Mouse (Mus musculus): ENCODE data around the gene Foxk1. TPM values are rescaled to one million over a fixed set of nuclear protein-coding genes. Genes with fewer than 3 reads are reported as not detected.

The Foxk1 gene
- total and polyA plus RNA-seq, 2 experiments from 2014 or later, result 7.1 to 30.0 TPM

DNA sequence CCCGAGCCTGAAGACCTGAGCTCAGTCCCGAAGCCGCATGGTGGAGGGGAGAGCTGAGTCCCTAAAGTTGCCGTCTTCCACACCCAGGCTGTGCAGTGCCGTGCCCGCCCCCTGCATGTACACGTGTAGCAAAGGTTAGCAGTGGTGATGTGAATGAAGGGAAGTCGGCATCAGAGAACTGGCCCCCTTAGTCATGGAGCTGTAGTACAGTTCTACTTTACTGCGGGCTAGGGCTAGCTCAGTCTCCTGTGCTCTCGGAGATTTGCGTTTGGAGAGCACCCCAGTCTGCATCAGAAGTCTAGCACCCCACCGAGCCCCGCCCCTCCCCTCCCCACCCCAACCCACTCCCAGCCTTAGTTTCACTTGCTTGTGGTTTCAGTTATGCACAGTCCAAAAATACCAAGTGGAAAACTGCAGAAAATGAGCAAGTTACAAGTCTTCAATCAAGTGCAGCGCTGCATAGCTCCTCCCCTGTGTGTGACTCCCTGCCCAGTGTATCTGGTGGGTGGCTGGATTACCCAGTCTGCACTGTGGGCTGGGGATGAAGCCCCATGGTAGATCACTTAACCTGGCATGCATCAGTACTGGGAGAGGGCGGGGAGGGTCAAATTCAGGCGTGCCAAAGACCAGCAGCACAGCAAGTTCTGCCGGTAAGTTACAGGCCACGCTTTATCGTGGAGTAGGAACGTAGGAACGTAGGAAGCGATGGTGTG lies 40.2 kb downstream of the Foxk1 start:
- peak overlapping the region; percentile 13; the same call in 1 of the 2 replicates for H3K27ac ChIP-seq (ENCODE audit: low read depth, low read length)
- 62% methylated on average over 22 of the region's 22 CpGs for WGBS
- DNase-seq (ENCODE audit: low spot score), result no peak
- no peak overlapping the region for H3K9ac ChIP-seq (replicated peaks; ENCODE audit: low read length, poor library complexity, severe bottlenecking)
- no peaks in the 10 kb centered on the region for H3K9me3 ChIP-seq (ENCODE audit: low read length)
- H3K4me2 ChIP-seq (ENCODE audit: low read depth, low read length, poor library complexity, severe bottlenecking), result no peak overlapping the region
- peaks cover 3% of the 10 kb centered on the region; the same call in 1 of the 2 replicates for H3K36me3 ChIP-seq (ENCODE audit: insufficient read depth, low read length)
- no peak overlapping the region for H3K4me3 ChIP-seq (ENCODE audit: low read depth, low read length)
- peaks cover 5% of the 10 kb centered on the region for H3K4me1 ChIP-seq (ENCODE audit: insufficient read depth, low read length)
- no peak for TF ChIP-seq CTCF (IDR thresholded peaks at IDR 0.05)
- H3K27me3 ChIP-seq (ENCODE audit: insufficient read depth, low read length), result no peaks in the 10 kb centered on the region
- ATAC-seq (ENCODE audit: low FRiP score), result no peak

DNA sequence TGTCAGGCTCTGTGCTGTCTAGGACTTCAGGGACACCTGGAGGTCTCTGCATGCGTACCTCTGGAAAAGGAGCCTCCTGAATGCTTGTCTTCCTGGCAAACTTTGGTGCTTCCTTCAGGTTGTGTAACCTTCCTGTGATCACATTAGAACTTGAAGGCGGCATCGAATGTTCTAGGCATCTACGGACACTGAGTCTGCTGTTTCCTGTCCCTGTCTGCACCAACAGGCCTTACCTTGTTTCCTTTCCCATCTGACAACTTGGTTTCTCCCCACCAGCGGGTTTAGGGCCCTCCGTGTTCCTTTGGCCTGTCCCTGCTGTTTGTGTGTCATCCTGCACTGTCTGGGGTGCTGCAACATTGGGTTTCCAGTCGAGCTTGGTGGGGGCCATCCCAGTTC lies 40.7 kb downstream of the Foxk1 start:
- no peak for TF ChIP-seq CTCF (IDR thresholded peaks at IDR 0.05)
- no peak for ATAC-seq (ENCODE audit: low FRiP score)

DNA sequence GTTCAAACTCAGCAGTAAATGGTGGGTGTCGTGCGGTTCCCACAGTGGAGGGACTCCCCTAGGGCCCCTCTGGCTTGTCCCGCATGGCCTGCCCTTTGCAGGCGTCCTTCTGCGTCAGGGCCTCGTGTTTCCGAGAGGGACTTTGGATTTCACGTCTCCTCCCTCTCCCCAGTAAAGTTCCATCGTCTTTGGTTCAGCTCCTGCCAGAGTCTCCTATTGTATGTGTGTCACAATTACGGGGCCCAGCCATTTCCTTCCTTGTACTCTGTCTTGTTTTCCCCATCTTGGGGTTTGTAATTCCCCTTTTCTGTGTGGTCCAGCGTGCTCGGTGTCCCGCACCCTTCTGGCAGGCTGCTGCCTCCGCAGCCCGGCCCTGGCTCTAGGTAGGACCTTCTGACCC lies 42.2 kb downstream of the Foxk1 start:
- H3K9ac ChIP-seq (replicated peaks; ENCODE audit: low read length, poor library complexity, severe bottlenecking), result no peak overlapping the region
- H3K27ac ChIP-seq (ENCODE audit: low read depth, low read length), result no peak overlapping the region
- 54% methylated on average over 15 of the region's 15 CpGs for WGBS
- no peaks in the 10 kb centered on the region for H3K36me3 ChIP-seq (ENCODE audit: insufficient read depth, low read length)
- no peak overlapping the region for H3K4me3 ChIP-seq (ENCODE audit: low read depth, low read length)
- TF ChIP-seq CTCF (IDR thresholded peaks at IDR 0.05), result no peak
- H3K4me1 ChIP-seq (ENCODE audit: insufficient read depth, low read length), result peaks cover 5% of the 10 kb centered on the region
- no peak for DNase-seq (ENCODE audit: low spot score)
- H3K4me2 ChIP-seq (ENCODE audit: low read depth, low read length, poor library complexity, severe bottlenecking), result no peak overlapping the region
- H3K9me3 ChIP-seq (ENCODE audit: low read length), result no peaks in the 10 kb centered on the region
- H3K27me3 ChIP-seq (ENCODE audit: insufficient read depth, low read length), result no peaks in the 10 kb centered on the region
- ATAC-seq (ENCODE audit: low FRiP score), result no peak

More for the DNA sequence above, 40.7 kb downstream of the Foxk1 start:
- Histone ChIP-seq H3K4me2 (ENCODE audit: low read depth, low read length, poor library complexity, severe bottlenecking) (no peak overlapping the region), H3K9me3 (ENCODE audit: low read length) (no peaks in the 10 kb centered on the region), H3K36me3 (ENCODE audit: insufficient read depth, low read length) (peaks cover 3% of the 10 kb centered on the region; the same call in 1 of the 2 replicates), H3K27me3 (ENCODE audit: insufficient read depth, low read length) (no peaks in the 10 kb centered on the region), H3K4me3 (ENCODE audit: low read depth, low read length) (no peak overlapping the region), H3K4me1 (ENCODE audit: insufficient read depth, low read length) (peaks cover 5% of the 10 kb centered on the region), H3K9ac (replicated peaks; ENCODE audit: low read length, poor library complexity, severe bottlenecking) (no peak overlapping the region), H3K27ac (ENCODE audit: low read depth, low read length) (no peak overlapping the region)
- WGBS, result 87% methylated on average over 7 of the region's 7 CpGs
- no peak for DNase-seq (ENCODE audit: low spot score)

GRCm38 (mm10) chr5:142443994-142444393 lies 42.7 kb downstream of the Foxk1 start:
- Histone ChIP-seq H3K9me3 (ENCODE audit: low read length) (no peaks in the 10 kb centered on the region), H3K9ac (replicated peaks; ENCODE audit: low read length, poor library complexity, severe bottlenecking) (no peak overlapping the region), H3K27me3 (ENCODE audit: insufficient read depth, low read length) (no peaks in the 10 kb centered on the region), H3K4me2 (ENCODE audit: low read depth, low read length, poor library complexity, severe bottlenecking) (no peak overlapping the region), H3K4me1 (ENCODE audit: insufficient read depth, low read length) (peaks cover 5% of the 10 kb centered on the region), H3K36me3 (ENCODE audit: insufficient read depth, low read length) (peaks cover 4% of the 10 kb centered on the region; the same call in 1 of the 2 replicates), H3K4me3 (ENCODE audit: low read depth, low read length) (no peak overlapping the region), H3K27ac (ENCODE audit: low read depth, low read length) (no peak overlapping the region)
- WGBS, result 78% methylated on average over 14 of the region's 14 CpGs
- DNase-seq (ENCODE audit: low spot score) (no peak), ATAC-seq (ENCODE audit: low FRiP score) (no peak)
- no peak for TF ChIP-seq CTCF (IDR thresholded peaks at IDR 0.05)

DNA sequence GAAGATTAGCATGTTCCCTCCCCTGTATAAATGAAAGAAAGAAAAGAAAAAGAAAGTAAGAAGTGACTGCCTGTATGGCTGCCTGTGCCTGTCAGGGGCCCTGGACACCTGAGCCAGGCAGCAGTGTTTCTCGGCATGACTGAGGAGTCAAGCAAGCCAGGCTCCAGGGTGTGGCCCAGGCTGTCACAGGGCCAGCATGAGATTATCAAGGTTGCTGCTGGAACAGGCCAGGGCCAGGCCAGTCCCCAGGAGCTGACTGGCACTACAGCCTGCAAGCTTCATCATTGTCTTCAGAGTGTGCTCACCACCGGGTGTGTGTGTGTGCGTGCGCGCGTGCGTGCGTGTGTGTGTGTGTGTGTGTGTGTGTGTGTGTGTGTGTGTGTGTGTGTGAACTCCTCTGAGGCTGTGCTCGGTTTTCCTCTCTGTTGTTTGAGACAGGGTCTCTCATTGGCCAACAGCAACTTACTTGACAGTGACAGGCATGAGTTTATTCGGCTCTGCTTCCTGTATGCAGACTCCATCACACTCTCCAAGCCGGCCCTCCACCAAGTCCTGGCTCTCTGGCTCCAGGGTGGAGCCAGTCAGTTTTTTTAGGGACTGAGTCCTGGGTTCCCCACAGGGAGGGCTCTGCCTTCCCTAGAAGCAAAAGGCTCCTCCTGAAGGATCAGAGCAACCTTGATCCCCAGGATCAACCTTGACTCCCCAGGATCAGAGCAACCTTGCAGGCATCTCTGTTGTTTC lies 43.7 kb downstream of the Foxk1 start:
- H3K4me2 ChIP-seq (ENCODE audit: low read depth, low read length, poor library complexity, severe bottlenecking), result no peak overlapping the region
- H3K9me3 ChIP-seq (ENCODE audit: low read length), result no peaks in the 10 kb centered on the region
- no peak for DNase-seq (ENCODE audit: low spot score)
- TF ChIP-seq CTCF (IDR thresholded peaks at IDR 0.05), result no peak
- H3K4me3 ChIP-seq (ENCODE audit: low read depth, low read length), result no peak overlapping the region
- 65% methylated on average over 9 of the region's 11 CpGs for WGBS
- H3K27me3 ChIP-seq (ENCODE audit: insufficient read depth, low read length), result no peaks in the 10 kb centered on the region
- H3K27ac ChIP-seq (ENCODE audit: low read depth, low read length), result no peak overlapping the region
- H3K36me3 ChIP-seq (ENCODE audit: insufficient read depth, low read length), result peaks cover 6% of the 10 kb centered on the region; the same call in 1 of the 2 replicates
- H3K4me1 ChIP-seq (ENCODE audit: insufficient read depth, low read length), result peaks cover 2% of the 10 kb centered on the region
- ATAC-seq (ENCODE audit: low FRiP score), result no peak
- no peak overlapping the region for H3K9ac ChIP-seq (replicated peaks; ENCODE audit: low read length, poor library complexity, severe bottlenecking)

- H3K27ac ChIP-seq (ENCODE audit: low read depth, low read length), result no peak overlapping the region
- 41% methylated on average over 8 of the region's 8 CpGs for WGBS
- H3K27me3 ChIP-seq (ENCODE audit: insufficient read depth, low read length), result no peaks in the 10 kb centered on the region
- DNase-seq (ENCODE audit: low spot score) (peak; percentile 38), ATAC-seq (ENCODE audit: low FRiP score) (no peak)
- H3K9ac ChIP-seq (replicated peaks; ENCODE audit: low read length, poor library complexity, severe bottlenecking), result no peak overlapping the region
- peaks cover 12% of the 10 kb centered on the region for H3K36me3 ChIP-seq (ENCODE audit: insufficient read depth, low read length)
- no peak overlapping the region for H3K4me3 ChIP-seq (ENCODE audit: low read depth, low read length)
- TF ChIP-seq CTCF (IDR thresholded peaks at IDR 0.05), result no peak; the same call in 1 of the 2 replicates
- no peaks in the 10 kb centered on the region for H3K9me3 ChIP-seq (ENCODE audit: low read length)
- H3K4me2 ChIP-seq (ENCODE audit: low read depth, low read length, poor library complexity, severe bottlenecking), result no peak overlapping the region
- H3K4me1 ChIP-seq (ENCODE audit: insufficient read depth, low read length), result no peaks in the 10 kb centered on the region; the same call in 1 of the 2 replicates
These were observed 44.4 kb downstream of the Foxk1 start for GRCm38 (mm10) chr5:142445709-142446108.

Data from midbrain, postnatal 0 days (tissue).